Mouse (Mus musculus) layer of hippocampus, adult 2 months (tissue): ENCODE measurements at regions not wholly inside any gene's neighbourhood (a gene's known extent, or its start where the extent isn't known, plus 50 kb on each side); places are given as distances from the start of the nearest gene placed in this dataset.

Source experiments
- DNase-seq, 2 experiments: peaks; one replicate each; pipeline ENCODE4 v3.0.0; 2022; ENCODE audit warnings: low spot score in 2 of 2
- H3K27ac ChIP-seq: fragments of 200-600 bp; 2 replicates; pipeline ENCODE4 v1.8.1; 2022
- H3K4me3 ChIP-seq: fragments of 200-600 bp; 2 replicates; pipeline ENCODE4 v1.8.1; 2022; ENCODE audit warnings: mild to moderate bottlenecking
- CTCF ChIP-seq: fragments of 200-600 bp; conservative IDR thresholded peaks from 2 replicates; pipeline ENCODE4 v1.8.1; 2022; ENCODE audit warnings: antibody characterized with exemption, mild to moderate bottlenecking, moderate library complexity

DNA sequence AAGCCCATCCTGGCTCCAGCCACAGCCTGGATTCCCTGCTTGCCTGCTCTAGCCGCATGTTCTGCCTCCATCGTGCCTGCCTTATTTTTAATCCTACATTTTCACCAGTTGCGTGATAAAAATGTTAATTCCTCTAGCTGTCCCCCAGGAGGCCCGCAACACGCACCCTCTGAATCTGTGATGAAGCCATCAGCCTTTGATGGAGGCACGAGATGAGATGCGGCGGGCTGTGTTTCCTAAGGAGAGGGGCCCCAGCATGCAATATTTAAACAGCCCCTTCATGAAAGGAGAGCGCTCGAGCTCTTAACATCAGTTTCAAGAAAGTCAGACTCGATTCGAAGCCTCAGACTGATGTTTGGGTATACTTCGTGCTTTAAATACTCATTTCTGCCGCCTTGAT is 76.3 kb downstream of the Nptx2 start:
- Histone ChIP-seq H3K27ac (no peak overlapping the region), H3K4me3 (no peak overlapping the region)
- no peak for DNase-seq
- TF ChIP-seq CTCF = no peak

GRCm38 (mm10) chr5:144623358-144623757 is 77.7 kb downstream of the Nptx2 start:
- TF ChIP-seq CTCF = no peak
- DNase-seq = peak; percentile 61 to 75
- peak overlapping the region; percentile 37; the same call in 1 of the 2 replicates for H3K27ac ChIP-seq
- H3K4me3 ChIP-seq = no peak overlapping the region

DNA sequence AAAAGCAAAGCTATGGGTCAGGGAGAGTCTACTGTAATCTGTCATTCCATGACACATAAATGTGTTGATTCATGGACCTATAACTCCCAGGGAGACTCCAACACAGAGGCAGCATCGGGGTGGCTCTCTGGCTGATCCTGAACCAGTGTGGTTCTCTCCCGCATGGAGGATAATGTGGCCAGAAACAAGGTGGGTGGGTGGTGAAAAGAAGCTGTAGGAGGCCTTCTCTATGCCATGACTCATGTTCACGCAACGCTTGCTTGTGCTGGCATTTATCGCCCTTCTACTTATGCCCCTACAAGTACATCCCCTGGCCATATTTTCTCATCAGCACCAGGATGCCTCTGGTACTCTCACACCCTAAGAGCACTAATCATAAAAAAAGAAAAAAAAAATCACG is 86.6 kb downstream of the Nptx2 start:
- no peak overlapping the region for H3K4me3 ChIP-seq
- no peak for DNase-seq
- no peak for TF ChIP-seq CTCF
- H3K27ac ChIP-seq = no peak overlapping the region

- peak; percentile 83 for TF ChIP-seq CTCF
- no peak overlapping the region for H3K4me3 ChIP-seq
- H3K27ac ChIP-seq = no peak overlapping the region
- DNase-seq = peak; percentile 24 to 55
Measured at GRCm38 (mm10) chr5:144638631-144639030, 92.9 kb downstream of the Nptx2 start.

- Histone ChIP-seq H3K27ac (no peak overlapping the region), H3K4me3 (no peak overlapping the region)
- DNase-seq = no peak
Measured at GRCm38 (mm10) chr5:144639639-144640038, 93.9 kb downstream of the Nptx2 start.

GRCm38 (mm10) chr5:144642766-144643165 is 97.1 kb downstream of the Nptx2 start:
- DNase-seq = no peak
- no peak for TF ChIP-seq CTCF
- Histone ChIP-seq H3K4me3 (no peak overlapping the region), H3K27ac (no peak overlapping the region)

More at GRCm38 (mm10) chr5:144639639-144640038, 93.9 kb downstream of the Nptx2 start:
- no peak for TF ChIP-seq CTCF

GRCm38 (mm10) chr5:144643438-144643837 is 97.7 kb downstream of the Nptx2 start:
- DNase-seq = no peak
- H3K4me3 ChIP-seq = no peak overlapping the region
- H3K27ac ChIP-seq = no peak overlapping the region
- TF ChIP-seq CTCF = no peak

DNA sequence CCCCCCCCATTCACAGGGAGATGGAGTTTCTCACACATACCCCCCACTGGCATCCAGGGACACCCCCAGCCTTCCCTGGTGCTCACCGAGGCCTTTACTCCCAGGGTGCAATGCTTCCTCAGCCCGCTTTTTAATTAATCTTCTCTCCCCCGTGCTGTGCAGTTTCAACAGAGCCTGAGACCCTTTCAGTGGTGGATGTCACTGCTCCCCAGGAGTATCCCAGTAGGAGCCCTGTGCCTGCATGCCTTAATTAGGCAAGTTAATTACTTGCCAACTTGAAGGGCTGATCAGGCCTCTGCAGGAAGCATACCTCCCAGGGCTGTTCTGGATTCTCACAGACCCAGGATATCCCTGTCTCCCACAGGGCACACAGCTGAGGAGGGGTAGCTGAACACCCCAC is 99.7 kb downstream of the Nptx2 start:
- no peak for DNase-seq
- Histone ChIP-seq H3K27ac (no peak overlapping the region), H3K4me3 (no peak overlapping the region)
- TF ChIP-seq CTCF = no peak

DNA sequence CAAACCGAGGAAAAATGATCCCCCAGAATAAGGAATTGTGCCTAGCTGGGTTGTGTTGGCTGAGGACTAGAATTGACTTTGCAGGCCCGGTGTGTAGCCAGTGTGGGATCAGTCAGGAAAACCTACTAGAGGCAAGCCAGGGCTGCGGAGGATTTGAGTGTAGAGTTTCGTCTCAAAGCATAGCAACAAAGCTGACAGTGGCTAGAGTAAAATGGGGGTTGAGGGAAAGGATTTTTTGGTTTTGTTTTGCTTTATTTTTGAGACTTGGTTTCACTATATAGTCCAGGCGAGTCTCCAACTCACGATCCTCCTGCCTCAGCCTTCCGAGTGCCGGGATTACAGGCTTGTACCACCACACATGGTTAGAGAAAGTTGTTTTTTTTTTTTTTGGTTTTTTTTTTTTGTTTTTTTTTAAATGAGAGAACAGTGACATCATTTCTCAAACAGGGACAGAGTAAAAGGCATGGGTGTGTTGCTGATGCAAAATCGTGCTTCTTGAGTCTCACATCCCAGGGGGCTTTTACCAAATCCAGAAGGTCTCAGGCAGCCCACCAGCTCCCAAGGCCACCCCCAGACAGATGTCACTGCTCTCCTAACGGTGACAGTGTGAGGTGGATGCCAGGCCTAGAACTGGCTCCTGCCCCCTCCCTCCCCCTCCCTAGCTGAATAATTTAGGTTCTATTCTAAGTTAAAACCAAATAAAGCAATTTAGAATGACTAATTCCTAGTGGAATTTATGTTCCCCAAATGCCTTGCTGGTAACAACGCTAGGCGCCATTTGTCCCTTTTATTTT is 101.8 kb downstream of the Nptx2 start:
- TF ChIP-seq CTCF = no peak
- peak overlapping the region; percentile 70 for H3K27ac ChIP-seq
- peak; percentile 47 to 64 for DNase-seq

GRCm38 (mm10) chr5:144652231-144652630 is 106.5 kb downstream of the Nptx2 start:
- DNase-seq = no peak
- no peak overlapping the region for H3K27ac ChIP-seq
- no peak for TF ChIP-seq CTCF
- no peak overlapping the region for H3K4me3 ChIP-seq

More for the DNA sequence above, 101.8 kb downstream of the Nptx2 start:
- no peak overlapping the region for H3K4me3 ChIP-seq

DNA sequence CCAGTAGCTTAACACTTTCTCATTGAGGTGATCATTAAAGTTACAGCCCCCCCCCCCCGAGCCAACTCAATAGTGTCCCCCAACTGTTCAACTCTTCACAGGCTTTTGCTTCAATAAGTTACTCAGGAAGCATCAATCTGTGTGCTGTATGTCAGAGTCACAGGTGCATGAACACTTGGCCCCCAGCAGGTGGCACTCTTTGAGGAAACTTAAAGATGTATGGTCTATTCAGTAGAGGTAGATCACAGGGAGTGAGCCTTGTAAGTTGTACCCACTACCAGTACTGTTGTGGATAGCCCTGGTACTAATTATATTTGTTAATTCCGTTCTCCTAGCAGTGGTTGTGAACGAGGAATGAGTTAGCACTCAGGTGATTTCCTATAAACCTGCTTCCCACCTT is 99.6 kb downstream of the Tmem130 start:
- H3K27ac ChIP-seq = no peak overlapping the region
- no peak for DNase-seq
- no peak overlapping the region for H3K4me3 ChIP-seq
- TF ChIP-seq CTCF = peak; percentile 40

DNA sequence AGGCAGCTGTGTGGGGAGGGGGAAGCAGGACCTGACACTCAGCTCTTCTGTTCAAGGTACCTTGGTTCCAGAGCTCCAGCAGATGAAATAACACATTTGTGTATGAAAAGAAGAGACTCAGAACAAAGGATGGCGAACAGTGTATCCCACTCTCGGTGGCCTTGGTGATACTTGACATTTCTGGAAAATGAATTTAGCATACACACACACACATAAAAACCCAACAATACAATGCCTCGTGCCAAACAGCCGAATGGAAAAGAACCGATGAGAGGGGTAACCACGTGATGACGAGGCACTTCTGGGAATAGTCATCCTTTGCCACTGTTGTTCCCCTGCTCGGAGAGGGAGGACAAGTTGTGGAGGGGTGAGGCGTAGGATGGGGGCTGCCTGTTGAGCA is 97.6 kb downstream of the Tmem130 start:
- TF ChIP-seq CTCF = no peak
- no peak overlapping the region for H3K27ac ChIP-seq
- H3K4me3 ChIP-seq = no peak overlapping the region
- DNase-seq = no peak

- no peak for TF ChIP-seq CTCF
- Histone ChIP-seq H3K27ac (no peak overlapping the region), H3K4me3 (no peak overlapping the region)
- DNase-seq = no peak
Measured at GRCm38 (mm10) chr5:144664571-144665295, 96.9 kb downstream of the Tmem130 start.

DNA sequence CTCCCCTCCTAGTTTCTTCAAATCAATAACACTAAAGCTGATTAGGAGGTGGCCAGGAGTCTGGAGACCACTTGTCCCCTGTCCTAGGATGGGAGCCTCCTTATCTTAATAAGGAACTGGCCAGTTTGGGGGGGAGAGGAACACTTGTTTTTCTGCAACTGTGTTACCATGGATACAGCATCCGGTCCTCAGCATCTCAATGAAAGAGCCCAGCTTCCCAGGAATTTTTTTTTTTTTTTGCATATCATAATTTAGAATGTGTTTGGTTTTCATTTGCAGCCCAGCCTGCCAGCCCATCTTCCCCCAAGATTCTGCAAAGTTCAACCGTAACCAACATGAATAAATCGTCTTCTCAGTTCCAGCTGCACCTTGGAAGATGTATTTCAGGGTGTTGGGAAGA is 93.6 kb downstream of the Tmem130 start:
- no peak for TF ChIP-seq CTCF
- no peak for DNase-seq
- Histone ChIP-seq H3K4me3 (no peak overlapping the region), H3K27ac (no peak overlapping the region)
